Mouse (Mus musculus): ENCODE data around the gene Tdg.

Tdg gene

DNA sequence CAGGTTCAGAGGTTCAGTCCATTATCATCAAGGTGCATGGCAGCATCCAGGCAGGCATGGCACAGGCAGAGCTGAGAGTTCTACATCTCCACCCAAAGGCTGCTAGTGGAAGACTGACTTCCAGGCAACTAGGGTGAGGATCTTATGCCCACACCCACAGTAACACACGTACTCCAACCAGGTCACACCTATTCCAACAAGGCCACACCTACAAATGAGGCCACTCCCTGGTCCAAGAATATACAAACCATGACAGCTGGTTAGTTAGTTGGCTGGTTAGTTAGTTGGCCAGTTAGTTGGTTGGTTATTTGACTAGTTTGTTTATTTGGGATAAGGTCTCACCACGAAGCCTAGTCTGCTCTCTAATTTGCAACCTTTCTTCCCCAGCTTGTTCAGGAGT, 33.7 kb downstream of the Tdg start:
- DNase-seq (ENCODE audit: low read depth): no peak

DNA sequence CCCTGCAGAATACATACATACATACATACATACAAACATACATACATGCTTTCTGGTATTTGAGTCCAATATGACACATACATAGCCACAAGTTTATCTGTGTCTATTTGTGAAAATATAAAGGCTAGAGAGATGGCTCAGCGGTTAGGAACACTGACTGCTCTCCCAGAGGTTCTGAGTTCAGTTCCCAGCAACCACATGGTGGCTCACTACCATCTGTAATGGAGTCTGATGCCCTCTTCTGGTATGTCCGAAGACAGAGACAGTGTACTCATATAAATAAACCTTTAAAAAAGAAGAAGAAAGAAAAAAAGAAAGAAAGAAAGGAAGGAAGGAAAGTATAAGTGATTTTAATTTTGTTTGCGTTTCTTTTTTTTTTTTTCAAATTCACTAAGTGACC, 36.3 kb downstream of the Tdg start:
- no peak for DNase-seq (ENCODE audit: low read depth)

DNA sequence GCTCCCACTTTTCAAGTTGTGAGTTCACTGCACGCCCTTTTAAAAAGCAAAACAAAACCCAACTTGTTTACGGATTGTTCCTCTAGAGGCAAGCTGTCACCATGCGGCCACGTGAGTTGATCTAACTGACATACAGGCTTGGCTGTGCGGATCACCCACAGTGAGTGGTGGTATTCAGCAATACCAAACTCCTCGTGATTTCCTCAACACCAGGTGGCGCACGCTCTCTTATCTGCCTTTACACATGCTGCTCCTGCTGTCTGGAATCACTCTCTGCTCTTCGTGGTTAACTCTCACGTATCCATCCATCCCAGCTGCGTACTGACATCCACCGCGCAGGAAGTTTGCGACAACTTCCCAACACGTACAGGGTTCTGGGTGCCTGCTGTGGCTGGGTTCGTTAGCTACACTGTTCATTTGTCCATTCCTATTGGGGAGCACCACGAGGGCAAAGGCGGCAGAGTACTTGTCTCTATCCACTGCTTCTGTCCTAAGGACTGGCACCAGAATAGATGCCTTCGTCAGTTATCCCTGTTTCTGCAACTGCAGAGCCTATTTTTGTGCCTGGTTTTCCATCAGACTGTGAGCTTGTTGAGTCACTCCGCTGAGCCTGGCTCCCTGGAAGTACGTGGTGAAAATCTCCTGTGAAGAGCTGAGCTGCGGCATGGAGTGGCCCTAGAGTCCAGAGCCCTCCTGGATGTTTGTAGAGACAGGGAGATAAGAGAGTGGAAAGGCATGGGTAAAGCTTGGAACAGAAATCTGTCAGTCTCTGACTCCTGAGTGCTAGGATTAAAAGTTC, 37.0 kb downstream of the Tdg start:
- peak; percentile 95 for DNase-seq (ENCODE audit: low read depth)

DNA sequence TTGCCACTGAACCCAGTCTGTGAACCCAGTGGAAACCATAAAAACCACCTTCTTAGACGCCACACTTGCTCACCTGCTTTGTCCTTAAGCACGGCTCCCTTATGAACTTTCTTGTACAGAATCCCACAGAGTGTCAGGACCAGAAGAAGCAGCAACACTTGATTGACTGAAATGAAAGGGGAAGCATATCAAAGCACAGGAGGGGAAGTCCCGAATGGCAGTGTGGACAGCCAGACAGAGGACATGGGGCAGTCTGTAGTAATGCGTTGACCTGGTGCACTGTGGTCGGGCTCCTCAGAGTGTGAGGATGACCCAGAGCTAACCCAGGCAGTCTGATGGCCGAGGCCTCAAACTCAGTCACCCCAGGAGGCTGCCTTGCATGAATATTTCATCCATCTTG, 40.6 kb downstream of the Tdg start:
- no peak for DNase-seq (ENCODE audit: low read depth)

DNA sequence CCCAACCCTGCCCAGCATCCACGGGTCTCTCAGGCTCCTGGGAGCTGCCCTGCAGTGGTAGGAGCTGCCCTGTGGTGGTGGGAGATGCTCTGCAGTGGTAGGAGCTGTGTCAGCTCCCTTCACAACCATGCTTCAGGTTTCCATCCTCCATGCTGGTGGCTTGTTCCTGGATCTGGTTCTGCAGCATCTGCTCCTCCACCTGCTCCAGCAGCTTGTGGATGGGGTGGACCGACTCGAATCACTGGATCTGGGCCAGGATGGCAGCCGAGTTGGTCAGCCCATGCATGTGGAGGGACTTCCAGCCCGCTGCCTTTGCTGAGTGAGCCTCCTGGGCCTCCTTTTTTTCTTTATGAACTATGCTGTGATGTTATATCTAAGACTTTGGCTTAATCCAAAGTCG, 47.3 kb downstream of the Tdg start:
- DNase-seq (ENCODE audit: low read depth): no peak

DNA sequence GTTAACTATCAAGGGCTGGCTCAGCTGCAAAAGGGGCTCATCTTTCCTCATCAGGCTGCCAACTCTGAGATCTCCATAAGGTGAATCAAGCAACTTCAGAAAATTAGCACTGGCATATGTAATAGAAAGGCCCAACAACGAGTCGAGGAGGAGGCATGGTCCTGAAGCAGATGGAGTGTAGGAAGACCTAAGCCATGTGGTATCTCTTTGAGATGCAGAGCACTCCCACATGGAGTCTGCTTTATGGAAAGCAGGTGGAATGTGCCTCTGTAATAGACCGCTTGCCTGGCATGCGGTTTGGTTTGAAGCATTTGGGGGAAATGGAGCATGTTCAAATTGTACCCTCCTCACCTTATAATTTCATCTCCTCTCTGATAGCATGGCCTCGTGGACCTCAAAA, 51.1 kb downstream of the Tdg start:
- no peak for DNase-seq (ENCODE audit: low read depth)

DNA sequence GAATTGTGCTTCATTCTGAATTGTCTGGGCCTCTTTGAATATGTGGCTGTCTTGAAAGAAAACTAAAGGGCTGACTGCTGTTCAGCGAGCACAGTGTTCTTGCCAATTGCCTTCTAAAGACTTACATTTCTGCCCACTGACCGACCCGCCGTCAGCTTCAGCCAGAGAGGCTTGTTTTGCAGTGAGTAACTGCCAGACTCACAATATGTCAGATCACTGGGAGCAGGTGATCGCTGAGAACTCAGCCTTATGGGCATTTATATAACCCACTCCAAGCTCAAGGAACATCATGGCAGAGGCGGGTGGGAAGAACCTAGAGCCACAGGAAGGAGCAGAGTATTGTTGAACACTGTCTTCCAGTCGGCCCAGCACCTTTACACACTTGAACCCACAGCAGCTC, 52.0 kb downstream of the Tdg start:
- DNase-seq (ENCODE audit: low read depth): no peak

DNA sequence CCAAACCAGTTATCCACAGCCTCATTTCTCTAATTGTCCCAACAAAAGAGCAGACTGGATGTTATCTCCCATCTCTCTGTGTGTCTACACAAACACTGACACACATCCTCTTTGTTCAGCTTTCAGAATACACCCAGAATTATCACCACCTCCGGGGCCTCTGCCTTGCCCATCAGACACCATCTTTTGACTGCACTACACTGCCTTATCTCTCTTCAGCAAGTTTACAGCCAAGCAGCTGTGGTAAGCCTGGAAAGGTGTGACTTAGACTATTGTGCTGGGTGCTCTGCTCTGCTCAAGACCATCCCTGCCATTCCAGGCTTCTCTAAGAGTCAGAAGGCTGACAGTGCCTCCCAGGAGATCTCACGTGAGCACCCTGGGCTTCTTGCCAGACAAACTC, 55.8 kb downstream of the Tdg start:
- DNase-seq (ENCODE audit: low read depth): no peak

DNA sequence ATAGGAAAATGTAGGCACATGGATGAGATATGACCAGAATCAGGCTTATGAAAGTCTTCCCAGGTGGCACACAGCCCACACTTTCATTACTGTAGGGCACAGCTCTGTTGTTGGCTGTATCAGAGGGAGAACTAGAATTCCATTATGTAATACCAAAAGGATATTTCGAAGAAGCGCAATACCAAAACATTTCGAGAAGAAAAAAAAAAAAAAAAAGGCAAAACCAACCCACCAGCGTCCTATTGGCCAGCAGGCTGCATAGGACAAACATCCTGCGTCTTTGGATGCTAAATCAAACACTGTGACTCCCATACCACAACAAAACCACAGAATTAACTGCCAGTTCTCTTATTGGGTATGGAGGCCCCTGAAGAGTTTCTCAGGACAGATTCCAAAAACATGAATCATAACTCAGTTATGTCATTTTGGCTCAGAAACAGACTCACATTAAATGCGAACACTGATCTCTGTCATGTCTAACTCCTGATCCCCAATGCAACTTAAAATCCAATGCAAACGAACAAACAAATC, 60.1 kb downstream of the Tdg start:
- DNase-seq (ENCODE audit: low read depth): peak; percentile 85

DNA sequence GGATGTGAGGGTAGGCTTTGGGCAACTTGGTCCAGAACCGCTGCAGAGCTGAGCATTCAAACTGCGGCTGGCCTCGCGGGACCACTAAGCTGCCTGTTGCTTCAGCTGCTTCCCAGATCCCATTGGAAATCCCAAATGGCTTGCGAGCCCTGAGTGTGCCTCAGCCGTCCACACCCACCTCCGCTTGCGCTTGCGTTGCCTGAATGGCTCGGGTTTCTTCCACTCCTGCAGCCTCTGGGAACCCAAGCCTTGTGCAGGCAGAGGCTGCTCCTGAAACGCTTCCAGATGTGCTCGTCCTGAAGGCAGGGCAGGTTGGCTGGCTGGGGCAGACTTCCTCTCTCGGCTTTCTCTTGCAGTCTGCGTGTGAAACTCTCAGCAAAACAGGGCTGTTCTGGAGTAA, 60.9 kb downstream of the Tdg start, which contains the start of gene Glt8d2:
Gene Glt8d2 (minus strand): TSS at position 157 of the 400 bp plus-strand sequence.
- peak; percentile 94 for DNase-seq (ENCODE audit: low read depth)

DNA sequence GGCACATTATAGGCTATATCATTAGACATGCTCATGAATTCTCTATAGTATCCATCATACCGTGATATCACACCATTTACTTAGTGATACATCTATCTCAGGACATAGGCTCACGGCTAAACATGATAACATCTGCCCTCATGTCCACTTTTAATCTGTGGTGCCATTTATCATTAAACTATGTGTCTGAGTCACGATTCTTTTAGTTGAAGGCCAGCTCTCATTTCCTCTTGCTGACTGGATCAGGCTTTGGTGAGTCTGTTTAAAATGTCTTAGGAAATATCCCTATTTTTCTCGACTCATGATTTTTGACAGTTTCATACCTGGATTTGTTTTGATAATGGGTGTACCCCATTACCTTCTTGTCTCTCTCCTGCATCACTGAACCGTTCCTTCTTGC, 66.3 kb downstream of the Tdg start, which contains the start of gene Hcfc2:
Gene Hcfc2 (plus strand): TSS at position 205 of the 400 bp plus-strand sequence.
- DNase-seq (ENCODE audit: low read depth): peak; percentile 20

DNA sequence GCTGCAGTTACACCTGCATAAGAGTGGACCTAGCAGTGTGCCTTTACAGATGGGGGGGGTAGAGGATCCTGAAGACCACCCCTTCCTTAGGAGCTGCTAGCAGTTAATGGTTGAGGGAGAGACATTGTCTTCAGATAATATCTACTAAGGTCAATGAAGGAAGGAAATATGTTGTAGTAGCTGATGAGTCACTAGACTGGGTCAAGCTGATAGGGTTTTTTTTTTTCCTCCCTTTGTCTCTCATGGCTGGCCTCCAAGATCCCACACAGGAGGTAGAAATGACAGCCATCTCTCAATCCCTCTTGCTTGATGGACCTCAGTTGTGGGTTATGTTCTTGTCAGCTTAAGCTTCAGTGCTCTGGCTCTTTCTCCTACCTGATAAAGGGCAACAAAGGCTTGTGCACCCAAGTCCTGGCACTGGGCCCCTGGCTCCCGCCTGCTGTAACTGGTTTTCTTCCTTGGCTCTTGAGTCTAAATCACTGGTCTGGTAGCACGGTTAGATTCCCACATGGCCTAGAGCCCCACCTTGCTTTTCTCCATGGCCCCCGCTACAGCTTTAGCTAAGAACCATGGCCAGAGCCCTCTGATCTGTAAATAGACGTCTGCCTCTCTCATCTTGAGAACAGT, 66.9 kb downstream of the Tdg start:
- DNase-seq (ENCODE audit: low read depth): no peak

DNA sequence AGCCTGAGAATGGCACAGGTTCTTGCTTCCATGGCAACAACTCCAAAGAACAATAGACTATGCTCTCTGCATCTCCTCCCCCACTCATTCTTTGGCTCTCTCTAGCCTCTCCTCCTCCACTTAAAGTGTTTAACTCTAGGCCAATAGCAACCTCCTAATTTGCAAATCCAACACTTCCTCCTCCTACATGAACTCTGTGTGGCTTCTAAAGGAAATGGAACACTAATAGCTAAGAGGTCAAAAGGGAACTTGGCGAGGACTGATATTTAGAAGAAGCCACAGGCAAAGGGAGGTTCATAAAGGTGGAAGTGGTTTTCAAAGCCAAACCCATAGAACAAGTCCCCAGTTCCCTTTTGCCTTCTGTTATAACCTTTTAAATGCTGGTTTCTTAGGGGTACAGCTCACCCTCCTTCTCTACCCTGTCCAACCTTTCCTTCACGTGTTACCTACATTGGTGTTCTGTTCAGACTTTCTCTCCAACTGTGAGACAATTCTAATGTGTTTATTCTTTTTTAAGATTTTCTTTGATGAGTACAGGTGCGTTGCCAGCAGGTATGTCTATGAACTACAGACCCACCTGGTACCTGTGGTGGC, 67.8 kb downstream of the Tdg start:
- no peak for DNase-seq (ENCODE audit: low read depth)

DNA sequence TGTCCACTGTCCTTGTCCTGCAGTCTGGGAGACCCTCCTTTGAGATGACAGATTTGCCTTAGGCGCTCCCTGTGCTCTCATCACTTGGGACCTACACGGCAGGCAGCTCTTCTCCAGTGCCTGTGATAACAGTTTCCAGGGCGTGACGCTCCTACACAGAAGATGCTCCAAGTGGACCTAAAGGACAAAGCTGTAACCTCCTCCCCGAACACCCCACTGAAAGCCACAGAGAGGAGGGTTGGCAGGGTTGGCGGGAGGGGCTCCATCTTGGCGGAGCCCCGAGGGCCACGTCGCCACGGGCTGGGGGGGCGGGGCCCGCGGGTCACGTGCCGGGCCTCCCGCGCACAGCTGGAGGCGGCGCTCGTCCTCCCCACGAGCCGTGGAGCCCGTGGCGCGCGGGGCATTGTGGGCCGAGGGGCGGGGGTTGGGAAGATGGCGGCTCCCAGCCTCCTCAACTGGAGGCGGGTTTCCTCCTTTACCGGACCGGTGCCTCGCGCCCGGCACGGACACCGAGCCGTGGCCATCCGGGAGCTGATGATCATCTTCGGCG, 69.2 kb downstream of the Tdg start:
- DNase-seq (ENCODE audit: low read depth): peak; percentile 96

DNA sequence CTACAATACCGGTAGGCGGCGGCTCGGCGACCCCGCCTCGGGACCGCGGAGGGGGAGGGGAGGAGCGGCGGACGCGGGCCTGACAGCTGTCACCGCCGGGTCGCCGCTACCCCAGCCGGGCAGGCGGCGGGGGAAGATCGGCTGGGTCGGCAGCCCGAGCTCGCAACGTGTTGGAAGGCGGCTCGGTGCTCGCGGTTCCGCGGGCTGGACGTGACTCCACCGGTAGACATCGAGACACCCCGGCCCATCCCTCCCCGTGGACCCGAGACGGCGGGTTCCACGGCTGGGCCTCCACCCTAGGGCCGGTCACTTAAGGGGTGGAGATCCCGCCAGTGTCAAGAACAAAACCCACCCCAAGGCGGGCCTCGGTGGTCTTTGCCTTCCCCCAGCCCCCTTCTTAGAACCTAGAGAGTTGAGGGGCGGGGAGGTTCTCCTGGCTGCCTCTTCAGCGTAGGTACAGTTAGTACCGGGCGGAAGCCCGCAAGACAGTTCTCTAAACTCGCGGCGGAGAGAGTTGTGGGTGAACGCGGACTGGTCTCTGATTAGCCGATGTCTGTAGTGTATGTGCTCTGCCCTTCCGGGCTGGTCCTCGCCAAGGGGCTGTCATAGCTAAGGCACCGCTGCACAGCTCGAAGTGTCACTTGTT, 69.8 kb downstream of the Tdg start:
- DNase-seq (ENCODE audit: low read depth): peak; percentile 38

All from NIH3T3 (cell line).